Mouse (Mus musculus) limb, embryonic 11.5 days (tissue): Measurements from ENCODE around the gene T2. TPM values are rescaled to one million over a fixed set of nuclear protein-coding genes. Genes with fewer than 3 reads are reported as not detected.
A peak's percentile ranks its signal among the peaks of the same experiment; 100 is the strongest.

Experiments
- ATAC-seq: fragments of 200-750 bp; cut with Nextera tagmentation; 2 replicates; pipeline ENCODE4 v1.8.0; 2017; ENCODE audit warnings: low read depth; ENCODE audit not compliant: insufficient number of reproducible peaks, low FRiP score, low TSS enrichment
- DNase-seq: peaks from one replicate; pipeline ENCODE4 v3.0.0-alpha.2; 2015; ENCODE audit warnings: low spot score
- H3K27ac ChIP-seq: fragments of 300-500 bp; sonication (generic); replicated peaks from 2 replicates; pipeline ENCODE4 v1.5.1; 2014; ENCODE audit warnings: low read depth, mild to moderate bottlenecking, low read length
- H3K27me3 ChIP-seq: fragments of 300-500 bp; sonication (generic); 2 replicates; pipeline ENCODE4 v1.6.1; 2014; ENCODE audit warnings: mild to moderate bottlenecking, low read length, mixed read lengths; ENCODE audit not compliant: control insufficient read depth, insufficient read depth
- H3K36me3 ChIP-seq: fragments of 300-500 bp; sonication (generic); 2 replicates; pipeline ENCODE4 v1.6.1; 2014; ENCODE audit warnings: mild to moderate bottlenecking, low read length, moderate library complexity, mixed read lengths; ENCODE audit not compliant: control insufficient read depth, insufficient read depth
- H3K4me1 ChIP-seq: fragments of 300-500 bp; sonication (generic); 2 replicates; pipeline ENCODE4 v1.6.1; 2014; ENCODE audit warnings: low read length, mixed read lengths; ENCODE audit not compliant: control insufficient read depth, insufficient read depth
- H3K4me2 ChIP-seq: fragments of 300-500 bp; sonication (generic); 2 replicates; pipeline ENCODE4 v1.6.1; 2014; ENCODE audit warnings: low read depth, mild to moderate bottlenecking, moderate library complexity; ENCODE audit not compliant: severe bottlenecking
- H3K4me3 ChIP-seq: fragments of 300-500 bp; sonication (generic); 2 replicates; pipeline ENCODE4 v1.5.1; 2014; ENCODE audit warnings: low read depth, low read length
- H3K9ac ChIP-seq: fragments of 300-500 bp; sonication (generic); 2 replicates; pipeline ENCODE4 v1.6.1; 2014; ENCODE audit warnings: mild to moderate bottlenecking, low read length
- H3K9me3 ChIP-seq: fragments of 300-500 bp; sonication (generic); 2 replicates; pipeline ENCODE4 v1.6.1; 2016; ENCODE audit warnings: low read length; ENCODE audit not compliant: control insufficient read depth
- WGBS: fragments of 180-500 bp; shearing (Covaris S2); extraction: QIAGEN DNeasy Blood & Tissue Kit; methylation state at CpG from one replicate; pipeline ENCODE4 v1.1.7; 2014; 5-methylcytosine and 5-hydroxymethylcytosine counted together
- polyA plus RNA-seq: library from polyadenylated mRNA; unstranded; fragments of >200 nt; fragmentation: Nextera tagmentation; extraction: Ambion mirVana; gene quantifications from 2 replicates; pipeline ENCODE4 v1.2.1, GENCODE M21; 2014

The T2 gene
- polyA plus RNA-seq, 1 experiment from 2014 or later, result 2.1 TPM

DNA sequence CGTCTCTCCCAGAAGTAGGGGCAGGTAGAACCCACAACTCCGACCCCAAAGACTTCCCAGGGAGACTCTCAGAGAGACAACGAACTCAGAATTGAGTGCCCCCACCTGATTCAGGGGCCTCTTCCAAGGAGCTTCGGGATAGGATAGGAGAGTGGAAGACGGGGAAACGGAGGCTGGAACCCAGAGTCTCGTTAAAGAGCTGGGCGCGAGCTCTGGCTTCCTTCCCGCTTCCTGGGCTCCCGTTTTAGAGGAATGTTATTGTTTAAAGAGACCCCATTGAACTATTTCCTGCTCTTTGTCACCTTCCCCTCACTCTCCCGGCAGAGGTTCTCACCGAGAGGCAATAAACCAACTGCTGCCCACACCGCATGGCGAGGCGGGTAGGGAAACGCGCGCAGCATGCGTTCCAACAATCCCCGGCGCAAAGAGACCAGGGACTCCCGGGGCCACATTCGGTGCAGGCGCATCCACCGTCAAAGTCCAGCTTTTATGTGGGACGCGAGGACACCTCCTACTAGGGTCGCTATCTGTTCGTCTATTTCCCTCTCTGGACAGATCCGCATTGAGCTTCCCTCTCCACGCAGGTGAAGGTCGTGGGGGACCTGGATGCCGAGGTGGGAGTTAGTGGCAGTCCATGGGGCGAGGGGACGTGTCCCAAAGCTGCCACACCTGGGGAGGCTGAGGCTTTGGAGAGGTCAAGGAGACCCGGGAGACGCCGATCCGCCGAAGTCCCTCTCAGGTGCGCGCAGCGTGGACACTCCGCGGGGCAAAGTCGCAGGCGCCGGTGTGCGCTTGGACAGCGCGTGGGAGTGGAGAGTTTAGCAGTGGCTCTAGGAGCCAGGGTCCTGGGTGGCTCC is 77.6 kb downstream of the T2 start:
- DNase-seq (peak; percentile 59), ATAC-seq (0 out of 2 replicates have a peak, but pooled peaks have one; percentile 17)
- WGBS, result under 1% methylated on average over 52 of the region's 52 CpGs
- Histone ChIP-seq H3K27ac (no peak overlapping the region), H3K4me1 (peaks cover 11% of the 10 kb centered on the region), H3K4me2 (peak overlapping the region; percentile 64), H3K9ac (0 out of 2 replicates have a peak overlapping the region, but pooled peaks have one; percentile 2), H3K4me3 (peak overlapping the region; percentile 30), H3K9me3 (no peaks in the 10 kb centered on the region), H3K27me3 (peaks cover 99% of the 10 kb centered on the region), H3K36me3 (no peaks in the 10 kb centered on the region)

DNA sequence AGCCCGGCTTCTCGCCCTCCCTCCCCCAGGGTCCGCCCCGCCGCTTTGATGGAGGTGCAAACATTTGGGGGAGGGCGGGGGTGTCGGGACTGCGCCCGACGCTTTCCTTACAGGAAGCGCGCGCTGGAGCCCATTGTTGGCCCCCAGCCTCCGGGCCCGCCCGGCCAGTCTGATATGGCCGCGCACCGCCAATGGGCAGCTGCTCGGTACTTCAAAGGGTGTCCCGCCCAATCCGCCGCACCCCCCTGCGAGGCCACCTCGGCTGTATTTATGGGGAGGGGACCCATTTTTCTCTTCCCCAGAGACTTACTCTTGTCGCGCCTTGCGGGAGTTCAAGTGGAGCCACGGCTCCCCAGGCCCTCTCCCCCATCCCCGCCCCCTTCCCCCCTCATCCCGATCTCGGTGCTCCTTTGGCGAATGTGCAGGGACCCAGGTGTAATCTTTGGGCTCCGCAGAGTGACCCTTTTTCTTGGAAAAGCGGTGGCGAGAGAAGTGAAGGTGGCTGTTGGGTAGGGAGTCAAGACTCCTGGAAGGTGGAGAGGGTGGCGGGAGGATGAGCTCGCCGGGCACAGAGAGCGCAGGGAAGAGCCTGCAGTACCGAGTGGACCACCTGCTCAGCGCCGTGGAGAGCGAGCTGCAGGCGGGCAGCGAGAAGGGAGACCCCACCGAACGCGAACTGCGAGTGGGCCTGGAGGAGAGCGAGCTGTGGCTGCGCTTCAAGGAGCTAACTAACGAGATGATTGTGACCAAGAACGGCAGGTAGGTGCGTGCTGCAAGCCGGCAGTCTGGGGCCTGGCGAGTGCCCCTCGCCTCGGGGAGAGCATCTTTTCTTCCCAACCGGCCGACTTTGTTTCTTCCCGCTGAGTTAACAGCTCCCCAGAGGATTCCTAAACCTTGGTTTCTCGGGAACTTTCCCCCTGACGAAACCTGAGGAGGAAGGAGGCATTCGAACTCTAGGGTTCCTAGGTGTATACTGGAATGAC is 78.5 kb downstream of the T2 start, which contains the start of gene T:
Gene T, plus strand, starts transcription at position 446 of the 983 bp plus-strand sequence.
- no peak within 1 kb of the TSS for H3K27ac ChIP-seq
- H3K9me3 ChIP-seq, result no peaks in the 10 kb centered on the region
- ATAC-seq, result no peak
- no peaks in the 10 kb centered on the region for H3K36me3 ChIP-seq
- peak within 1 kb of the TSS; percentile 30 for H3K4me3 ChIP-seq
- under 1% methylated on average over 64 of the region's 65 CpGs for WGBS
- H3K27me3 ChIP-seq, result peaks cover 96% of the 10 kb centered on the region
- peak within 1 kb of the TSS; percentile 64 for H3K4me2 ChIP-seq
- DNase-seq, result peak; percentile 49
- 0 out of 2 replicates have a peak within 1 kb of the TSS, but pooled peaks have one; percentile 17 for H3K9ac ChIP-seq
- H3K4me1 ChIP-seq, result peaks cover 11% of the 10 kb centered on the region

DNA sequence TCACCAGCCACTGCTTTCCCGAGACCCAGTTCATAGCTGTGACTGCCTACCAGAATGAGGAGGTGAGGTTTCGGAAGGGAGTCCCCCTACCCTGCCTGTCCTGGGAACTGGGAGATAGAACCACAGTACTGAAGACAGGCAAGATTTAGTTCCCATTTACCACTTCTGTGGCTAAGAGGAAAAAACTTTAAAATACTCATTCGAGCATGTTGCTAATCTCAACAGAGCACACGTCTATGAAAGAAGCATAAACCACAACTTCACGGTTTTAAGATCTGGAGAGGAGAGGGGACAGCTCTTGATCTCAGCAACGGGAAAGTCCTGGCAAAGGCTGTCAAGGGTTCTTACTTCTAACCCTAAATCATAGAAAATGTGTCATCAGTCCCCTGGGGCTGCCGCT is 80.4 kb downstream of the T2 start:
- WGBS, result 33% methylated on average over 7 of the region's 7 CpGs
- H3K4me3 ChIP-seq, result no peak overlapping the region
- peaks cover 11% of the 10 kb centered on the region for H3K4me1 ChIP-seq
- no peak for DNase-seq
- H3K9me3 ChIP-seq, result no peaks in the 10 kb centered on the region
- no peak overlapping the region for H3K4me2 ChIP-seq
- H3K27me3 ChIP-seq, result peaks cover 77% of the 10 kb centered on the region
- no peak overlapping the region for H3K27ac ChIP-seq
- no peak overlapping the region for H3K9ac ChIP-seq
- no peak for ATAC-seq
- no peaks in the 10 kb centered on the region for H3K36me3 ChIP-seq

DNA sequence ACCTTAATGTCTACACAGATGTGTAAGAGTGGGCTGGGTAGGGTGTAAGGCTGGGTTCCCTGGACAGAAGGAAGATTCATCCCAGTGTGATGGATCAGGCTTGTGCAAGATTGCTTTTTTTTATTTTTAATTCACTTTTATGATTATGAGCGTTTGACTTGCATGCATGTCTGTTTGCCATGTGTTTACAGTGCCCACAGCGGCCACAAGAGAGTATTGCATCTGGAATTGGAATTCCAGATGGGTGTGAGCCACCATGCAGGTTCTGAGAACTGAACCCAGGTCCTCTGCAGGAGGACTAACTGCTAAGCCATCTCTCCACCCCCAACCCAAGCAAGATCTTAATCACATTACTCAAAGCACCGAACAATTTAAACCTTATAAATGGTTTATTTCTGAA is 88.3 kb downstream of the T2 start:
- no peaks in the 10 kb centered on the region for H3K36me3 ChIP-seq
- 58% methylated on average over 3 of the region's 3 CpGs for WGBS
- no peak overlapping the region for H3K9ac ChIP-seq
- no peaks in the 10 kb centered on the region for H3K4me1 ChIP-seq
- no peak for DNase-seq
- H3K9me3 ChIP-seq, result no peaks in the 10 kb centered on the region
- no peaks in the 10 kb centered on the region for H3K27me3 ChIP-seq
- no peak overlapping the region for H3K4me3 ChIP-seq
- no peak overlapping the region for H3K4me2 ChIP-seq
- no peak overlapping the region for H3K27ac ChIP-seq
- ATAC-seq, result no peak

DNA sequence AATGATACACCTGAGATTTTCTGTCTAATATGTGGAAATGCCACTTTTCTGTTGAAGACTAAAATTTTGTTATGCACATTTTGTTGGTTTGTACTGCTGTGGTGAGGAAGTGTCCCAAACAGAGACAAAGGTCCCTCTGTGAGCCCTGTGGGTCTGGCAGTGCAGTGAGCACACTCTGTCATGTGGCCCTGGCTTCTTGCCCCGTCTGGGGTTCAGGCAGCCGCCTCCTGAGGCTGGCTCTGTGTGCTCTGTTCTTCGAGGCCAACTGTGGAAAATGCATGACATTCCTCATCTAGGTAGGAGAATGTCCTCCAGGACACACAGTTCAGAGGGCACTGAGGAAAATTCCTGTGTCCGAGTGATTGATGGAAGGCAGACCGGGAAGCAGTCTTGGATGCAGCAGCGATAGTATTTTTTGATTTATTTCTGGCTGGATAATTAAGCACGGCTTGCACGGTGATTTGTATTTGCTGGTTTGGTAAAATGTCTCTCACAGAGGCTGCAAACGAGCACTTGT is 91.9 kb downstream of the T2 start:
- 17% methylated on average over 9 of the region's 9 CpGs for WGBS
- H3K9ac ChIP-seq, result no peak overlapping the region
- no peaks in the 10 kb centered on the region for H3K4me1 ChIP-seq
- ATAC-seq (no peak), DNase-seq (no peak)
- H3K36me3 ChIP-seq, result no peaks in the 10 kb centered on the region
- H3K4me2 ChIP-seq, result no peak overlapping the region
- H3K4me3 ChIP-seq, result no peak overlapping the region
- H3K27me3 ChIP-seq, result no peaks in the 10 kb centered on the region
- no peaks in the 10 kb centered on the region for H3K9me3 ChIP-seq
- H3K27ac ChIP-seq, result no peak overlapping the region

DNA sequence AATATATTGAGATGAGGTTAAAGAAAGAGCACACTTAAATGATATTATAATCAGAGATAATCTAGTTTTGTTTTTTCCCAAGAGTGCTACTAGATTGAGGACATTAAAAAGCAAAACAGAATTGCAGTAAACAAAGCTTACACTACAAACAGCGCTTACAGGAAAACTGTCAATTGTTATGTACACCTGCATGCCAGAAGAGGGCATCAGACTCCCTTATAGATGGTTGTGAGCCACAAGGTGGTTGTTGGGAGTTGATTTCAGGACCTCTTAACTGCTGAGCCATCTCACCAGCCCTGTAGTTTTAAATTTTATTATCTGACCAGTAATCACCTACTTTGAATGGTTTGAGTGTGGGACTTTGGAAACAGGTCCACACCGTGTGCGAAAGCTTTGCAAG is 92.5 kb downstream of the T2 start:
- ATAC-seq (no peak), DNase-seq (no peak)
- Histone ChIP-seq H3K9ac (no peak overlapping the region), H3K4me3 (no peak overlapping the region), H3K27ac (no peak overlapping the region), H3K9me3 (no peaks in the 10 kb centered on the region), H3K4me2 (no peak overlapping the region), H3K27me3 (no peaks in the 10 kb centered on the region), H3K36me3 (no peaks in the 10 kb centered on the region), H3K4me1 (no peaks in the 10 kb centered on the region)
- 56% methylated on average over 3 of the region's 3 CpGs for WGBS

DNA sequence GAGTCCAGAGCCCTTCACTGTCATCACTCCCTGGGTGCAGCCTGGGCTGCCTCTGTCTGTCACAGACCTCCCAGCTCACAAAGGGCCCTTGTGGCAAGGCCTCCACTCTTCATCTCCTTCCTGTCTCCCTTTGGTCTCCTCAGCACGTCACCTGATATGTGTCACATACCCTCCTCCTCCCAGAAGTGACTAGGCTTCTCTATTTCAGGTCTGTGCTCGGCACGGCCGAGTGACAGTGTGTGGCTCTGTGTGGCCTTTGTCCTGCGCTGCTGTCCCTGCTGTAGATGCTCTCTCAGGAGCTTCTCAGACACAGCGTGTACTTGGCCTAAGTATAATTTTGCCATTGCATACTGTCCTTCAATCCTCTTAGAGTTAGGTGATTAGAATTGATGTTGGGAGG is 99.4 kb downstream of the T2 start:
- Histone ChIP-seq H3K4me3 (no peak overlapping the region), H3K27ac (no peak overlapping the region), H3K9me3 (no peaks in the 10 kb centered on the region; the same call in 1 of the 2 replicates), H3K27me3 (no peaks in the 10 kb centered on the region), H3K36me3 (no peaks in the 10 kb centered on the region), H3K9ac (no peak overlapping the region), H3K4me1 (no peaks in the 10 kb centered on the region), H3K4me2 (no peak overlapping the region)
- ATAC-seq (no peak), DNase-seq (no peak)
- 57% methylated on average over 6 of the region's 6 CpGs for WGBS

DNA sequence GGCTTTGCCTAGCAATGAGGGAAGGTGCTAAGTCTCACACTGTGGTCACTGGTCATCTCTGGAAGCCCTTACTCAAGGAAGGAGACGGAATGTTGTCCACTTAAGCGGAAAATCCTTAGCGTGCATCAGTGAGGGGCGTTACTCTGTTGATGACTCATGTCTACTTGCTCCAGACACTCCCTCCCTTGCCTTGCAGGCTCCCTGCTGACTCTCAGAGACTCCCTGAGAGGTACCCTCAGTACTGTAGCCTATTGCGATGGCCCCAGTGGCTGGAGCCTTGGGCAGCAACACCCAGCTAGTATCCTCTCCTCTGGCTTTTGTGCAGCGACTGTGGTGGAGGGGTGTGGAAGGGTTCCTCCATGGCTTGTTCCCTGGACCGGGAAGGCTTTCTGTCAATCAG is 99.8 kb downstream of the T2 start:
- ATAC-seq (no peak), DNase-seq (no peak)
- Histone ChIP-seq H3K27ac (no peak overlapping the region), H3K4me3 (no peak overlapping the region), H3K9me3 (no peaks in the 10 kb centered on the region; the same call in 1 of the 2 replicates), H3K36me3 (no peaks in the 10 kb centered on the region), H3K4me2 (no peak overlapping the region), H3K9ac (no peak overlapping the region), H3K4me1 (no peaks in the 10 kb centered on the region), H3K27me3 (no peaks in the 10 kb centered on the region)
- WGBS, result 75% methylated on average over 7 of the region's 7 CpGs
